Mouse (Mus musculus) myocyte (in vitro differentiated cells): ENCODE data around the gene Wdr90.

Experiments
- REST ChIP-seq: IDR thresholded peaks from one replicate; pipeline ENCODE4 v1.6.1; 2011; ENCODE audit warnings: mild to moderate bottlenecking, control low read depth, moderate library complexity; ENCODE audit not compliant: insufficient read depth, insufficient read length
- TCF12 ChIP-seq: IDR thresholded peaks from one replicate; pipeline ENCODE4 v1.6.1; 2011; ENCODE audit warnings: mild to moderate bottlenecking, control low read depth; ENCODE audit not compliant: poor library complexity, insufficient read depth, severe bottlenecking

GRCm38 (mm10) chr17:25825311-25825710 is 36.0 kb downstream of the Wdr90 start:
- no peak for TF ChIP-seq REST
- no peak for TF ChIP-seq TCF12
